Mouse (Mus musculus) layer of hippocampus, postnatal 14 days (tissue): Measurements from ENCODE around the gene Blm. TPM values are rescaled to one million over a fixed set of nuclear protein-coding genes. Genes with fewer than 3 reads are reported as not detected.

Experiments
- DNase-seq, 2 experiments: peaks; one replicate each; pipeline ENCODE4 v3.0.0; 2021 to 2022; ENCODE audit warnings: low spot score in 2 of 2, mixed read lengths in 1 of 2
- total RNA-seq, 2 experiments: library from RNA; stranded (reverse); gene quantifications; 2 replicates each; pipeline ENCODE4 v1.2.3; 2021

Gene Blm
- total RNA-seq, 2 experiments from 2014 or later: 4.6 to 6.3 TPM

GRCm38 (mm10) chr7:80441986-80442904 lies 92.7 kb downstream of the Blm start:
- DNase-seq: peak in 1 of 2 experiments; percentile 58

DNA sequence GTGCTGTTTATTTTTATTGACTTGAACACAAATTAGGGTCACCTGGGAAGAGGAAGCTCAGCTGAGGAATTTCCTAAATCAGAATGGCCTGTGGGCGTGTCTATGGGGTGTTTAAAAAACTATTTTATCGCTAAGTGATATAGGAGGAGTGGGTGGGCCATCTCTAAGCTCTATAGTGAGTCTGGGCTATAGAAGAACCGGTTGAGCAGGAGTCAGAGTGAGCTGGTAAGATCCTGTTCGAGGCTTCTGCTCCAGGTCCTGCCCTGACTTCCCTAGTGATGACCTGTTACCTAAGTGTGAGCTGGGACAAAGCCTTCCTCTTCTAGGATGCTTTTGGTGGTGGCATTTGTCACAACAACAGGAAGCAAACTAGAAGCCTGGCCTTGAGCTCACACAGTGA lies 94.2 kb downstream of the Blm start:
- no peak for DNase-seq

GRCm38 (mm10) chr7:80439789-80440488 lies 95.0 kb downstream of the Blm start:
- peak in 1 of 2 experiments; percentile 66 for DNase-seq

- no peak for DNase-seq
Measured at GRCm38 (mm10) chr7:80439032-80439760, 95.7 kb downstream of the Blm start.

DNA sequence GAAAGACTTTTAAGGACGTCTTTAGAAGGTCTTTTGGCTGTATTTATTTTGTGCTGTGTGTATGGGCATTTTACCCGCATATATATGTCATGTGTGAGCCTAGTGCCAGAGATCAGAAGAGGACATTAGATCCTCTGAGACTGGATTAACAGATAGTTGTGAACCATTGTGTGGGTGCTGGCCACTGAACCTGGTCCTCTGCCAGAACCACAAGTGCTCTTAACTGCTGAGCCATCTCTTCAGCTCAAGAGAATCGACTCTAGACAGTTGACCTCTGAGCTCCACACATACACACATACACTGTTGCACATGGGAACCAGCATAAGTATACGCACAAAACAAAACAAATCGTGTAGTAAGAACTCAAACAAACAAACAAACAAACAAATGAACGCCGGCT lies 98.3 kb downstream of the Blm start:
- DNase-seq: no peak

DNA sequence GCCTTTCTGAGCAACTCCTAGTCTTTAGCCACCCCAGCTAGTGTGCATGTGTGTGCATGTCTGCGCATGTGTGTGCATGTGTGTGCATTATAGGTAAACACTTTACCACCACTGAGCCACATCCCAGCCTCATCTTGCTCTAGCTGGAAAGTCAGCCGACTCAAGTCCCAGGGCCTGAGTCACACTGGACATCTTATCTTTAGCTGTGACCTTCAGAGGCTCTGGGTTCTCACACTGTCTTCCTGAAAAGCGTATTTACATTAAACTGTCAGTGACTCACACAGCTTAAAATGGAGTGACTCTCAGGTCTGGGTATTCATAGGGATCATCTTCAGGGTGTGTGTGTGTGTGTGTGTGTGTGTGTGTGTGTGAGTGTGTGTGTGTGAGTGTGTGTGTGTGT lies 99.3 kb downstream of the Blm start:
- DNase-seq: no peak

DNA sequence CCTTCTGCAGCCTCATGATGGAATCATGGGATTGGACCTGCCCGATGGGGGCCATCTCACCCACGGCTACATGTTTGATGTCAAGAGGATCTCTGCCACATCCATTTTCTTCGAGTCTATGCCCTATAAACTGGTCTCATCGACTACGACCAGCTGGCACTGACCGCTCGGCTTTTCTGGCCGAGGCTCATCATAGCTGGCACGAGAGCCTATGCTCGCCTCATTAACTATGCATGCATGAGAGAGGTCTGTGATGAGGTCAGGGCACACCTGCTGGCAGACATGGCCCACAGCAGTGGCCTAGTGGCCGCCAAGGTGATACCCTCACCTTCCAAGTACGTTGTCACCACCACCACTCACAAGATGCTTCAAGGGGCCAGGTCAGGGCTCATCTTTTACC lies 105.3 kb downstream of the Blm start:
- DNase-seq: no peak

- DNase-seq: no peak
Measured at GRCm38 (mm10) chr7:80427730-80428129, 107.2 kb downstream of the Blm start.

DNA sequence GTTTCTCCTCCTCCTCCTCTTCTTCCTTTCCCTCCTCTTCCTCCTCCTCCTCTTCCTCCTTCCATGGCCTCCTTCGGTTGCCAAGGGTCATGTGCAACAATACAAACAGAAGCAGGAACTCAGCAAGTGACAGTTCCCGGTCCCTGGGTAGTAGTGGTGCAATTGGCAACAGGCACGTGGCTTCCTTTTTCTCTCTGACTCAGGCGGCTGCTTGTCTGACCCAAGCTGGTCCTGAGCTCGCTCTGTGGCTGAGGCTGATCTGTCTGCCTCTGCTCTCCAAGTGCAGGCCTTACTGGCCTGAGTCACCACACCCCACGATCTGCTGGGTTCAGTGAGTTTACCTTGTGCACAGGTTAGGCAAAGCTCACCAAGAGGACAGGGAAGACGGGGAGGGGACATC lies 108.6 kb downstream of the Blm start:
- DNase-seq: no peak

DNA sequence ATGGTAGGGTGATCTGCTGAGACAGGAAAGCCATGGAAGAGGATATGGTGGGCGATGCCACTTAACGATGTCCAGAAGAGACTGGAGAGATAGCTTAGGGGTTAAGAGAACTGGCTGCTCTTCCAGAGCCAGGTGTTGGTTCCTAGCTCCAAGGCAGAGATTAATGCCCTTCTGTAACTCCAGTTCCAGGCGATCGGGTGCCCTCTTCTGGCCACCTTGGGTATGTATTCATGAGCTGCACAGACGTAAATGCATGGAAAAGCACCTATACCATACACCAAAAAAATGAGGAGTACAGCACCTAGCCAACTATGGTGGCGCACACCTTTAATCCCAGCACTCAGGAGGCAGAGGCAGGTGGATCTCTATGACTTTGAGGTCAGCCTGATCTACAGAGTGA lies 110.2 kb downstream of the Blm start:
- DNase-seq: no peak

- DNase-seq: peak in 1 of 2 experiments; percentile 57
Measured at GRCm38 (mm10) chr7:80422759-80423480, 112.0 kb downstream of the Blm start.

- DNase-seq: no peak
Measured at GRCm38 (mm10) chr7:80421576-80421975, 113.3 kb downstream of the Blm start.

GRCm38 (mm10) chr7:80420586-80420985 lies 114.3 kb downstream of the Blm start:
- DNase-seq: no peak

GRCm38 (mm10) chr7:80419278-80419677 lies 115.6 kb downstream of the Blm start:
- no peak for DNase-seq

GRCm38 (mm10) chr7:80418036-80418435 lies 116.9 kb downstream of the Blm start:
- no peak for DNase-seq

- DNase-seq: no peak
Measured at GRCm38 (mm10) chr7:80417601-80418000, 117.3 kb downstream of the Blm start.

DNA sequence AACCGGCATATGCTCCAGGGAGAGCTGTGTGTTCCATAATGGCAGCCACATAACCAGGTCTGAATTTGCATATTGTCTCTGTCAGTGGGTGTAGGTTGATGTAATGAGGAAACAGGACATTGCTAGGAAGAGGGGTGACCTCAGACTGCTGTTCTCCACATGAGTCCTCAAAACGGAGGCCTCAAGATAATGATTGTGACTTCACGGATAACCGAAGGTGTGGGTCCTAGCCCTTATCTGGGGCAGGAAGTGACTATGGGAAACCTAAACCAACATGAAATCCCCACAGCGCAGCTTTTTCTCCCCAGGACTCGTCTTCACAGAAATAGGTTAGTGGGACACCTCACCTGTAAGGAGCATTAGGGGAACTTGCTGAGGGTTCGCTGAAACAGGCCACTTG lies 118.0 kb downstream of the Blm start:
- DNase-seq: no peak

DNA sequence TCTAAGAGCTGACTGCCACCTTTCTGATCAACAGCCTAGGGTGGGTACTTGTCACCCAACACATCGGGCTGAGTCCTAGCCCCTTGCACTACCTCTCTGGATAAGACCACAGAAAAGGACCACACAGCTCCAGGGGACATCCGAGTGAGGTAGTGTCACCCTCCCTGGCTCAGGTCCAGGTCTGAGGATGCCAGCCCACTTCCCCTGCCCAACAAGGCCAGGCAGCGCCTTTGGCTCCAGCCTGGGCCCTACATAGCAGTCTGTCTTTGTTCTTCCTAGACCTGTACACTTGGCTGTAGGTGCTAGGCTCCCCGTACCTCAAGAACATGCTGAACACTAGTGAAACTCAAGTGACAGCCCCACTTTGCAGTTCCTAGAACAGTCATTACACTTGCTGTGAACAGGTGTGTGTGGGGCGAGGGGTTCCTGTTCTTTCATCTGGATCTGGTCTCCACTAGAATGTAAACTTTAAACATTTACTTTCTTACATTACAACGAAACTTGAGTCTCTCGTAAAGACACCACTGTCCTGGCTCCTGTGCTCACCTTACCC lies 120.5 kb downstream of the Blm start:
- DNase-seq: no peak

GRCm38 (mm10) chr7:80413512-80414302 lies 121.2 kb downstream of the Blm start:
- DNase-seq: no peak

- DNase-seq: no peak
Measured at GRCm38 (mm10) chr7:80412781-80413180, 122.1 kb downstream of the Blm start.
